Mouse (Mus musculus) neural tube, embryonic 14.5 days (tissue): ENCODE results near the gene Castor1. TPM values are rescaled to one million over a fixed set of nuclear protein-coding genes. Genes with fewer than 3 reads are reported as not detected.

ENCODE experiments used
- ATAC-seq: fragments of 200-750 bp; cut with Nextera tagmentation; 2 replicates; pipeline ENCODE4 v1.8.0; 2017; ENCODE audit warnings: low read depth, mild to moderate bottlenecking, moderate TSS enrichment, moderate library complexity
- H3K27ac ChIP-seq: fragments of 300-500 bp; sonication (generic); 2 replicates; pipeline ENCODE4 v1.5.1; 2014; ENCODE audit warnings: low read depth, mild to moderate bottlenecking, control low read depth, low read length, moderate library complexity, mixed read lengths
- H3K27me3 ChIP-seq: fragments of 300-500 bp; sonication (generic); 2 replicates; pipeline ENCODE4 v1.6.1; 2014; ENCODE audit warnings: low read length; ENCODE audit not compliant: control insufficient read depth, insufficient read depth
- H3K36me3 ChIP-seq: fragments of 300-500 bp; sonication (generic); 2 replicates; pipeline ENCODE4 v1.6.1; 2014; ENCODE audit warnings: low read length, mixed read lengths; ENCODE audit not compliant: control insufficient read depth, insufficient read depth
- H3K4me1 ChIP-seq: fragments of 300-500 bp; sonication (generic); 2 replicates; pipeline ENCODE4 v1.6.1; 2014; ENCODE audit warnings: low read length; ENCODE audit not compliant: control insufficient read depth, insufficient read depth
- H3K4me2 ChIP-seq: fragments of 300-500 bp; sonication (generic); 2 replicates; pipeline ENCODE4 v1.6.1; 2014; ENCODE audit warnings: mild to moderate bottlenecking, low read depth, low read length, control low read depth
- H3K4me3 ChIP-seq: fragments of 300-500 bp; sonication (generic); 2 replicates; pipeline ENCODE4 v1.5.1; 2014; ENCODE audit warnings: low read depth, low read length, control low read depth, mixed read lengths
- H3K9ac ChIP-seq: fragments of 300-500 bp; sonication (generic); replicated peaks from 2 replicates; pipeline ENCODE4 v1.6.1; 2014; ENCODE audit warnings: low read depth, mild to moderate bottlenecking, control low read depth, low read length, mixed read lengths
- H3K9me3 ChIP-seq: fragments of 300-500 bp; sonication (generic); 2 replicates; pipeline ENCODE4 v1.6.1; 2016; ENCODE audit warnings: low read length; ENCODE audit not compliant: control insufficient read depth
- WGBS: fragments of 180-500 bp; shearing (Covaris S2); extraction: QIAGEN DNeasy Blood & Tissue Kit; methylation state at CpG from one replicate; pipeline ENCODE4 v1.1.7; 2014; 5-methylcytosine and 5-hydroxymethylcytosine counted together
- polyA plus RNA-seq: library from polyadenylated mRNA; unstranded; fragments of >200 nt; fragmentation: Nextera tagmentation; extraction: Ambion mirVana; gene quantifications from 2 replicates; pipeline ENCODE4 v1.2.1, GENCODE M21; 2014

Castor1 gene
- polyA plus RNA-seq, 1 experiment from 2014 or later = 3.0 TPM

- 96% methylated on average over 14 of the region's 14 CpGs for WGBS
- no peak overlapping the region for H3K9ac ChIP-seq
- H3K4me3 ChIP-seq = no peak overlapping the region
- no peak overlapping the region for H3K27ac ChIP-seq
- H3K27me3 ChIP-seq = peaks cover 13% of the 10 kb centered on the region; the same call in 1 of the 2 replicates
- no peak overlapping the region for H3K4me2 ChIP-seq
- peaks cover 3% of the 10 kb centered on the region; the same call in 1 of the 2 replicates for H3K4me1 ChIP-seq
- ATAC-seq = no peak
- H3K36me3 ChIP-seq = peaks cover 16% of the 10 kb centered on the region
- H3K9me3 ChIP-seq = no peaks in the 10 kb centered on the region
Measured at GRCm38 (mm10) chr11:4214572-4214971, 3.5 kb upstream of the Castor1 start.

GRCm38 (mm10) chr11:4215061-4215460 lies 3.0 kb upstream of the Castor1 start:
- H3K4me3 ChIP-seq = no peak overlapping the region
- H3K9ac ChIP-seq = no peak overlapping the region
- H3K9me3 ChIP-seq = no peaks in the 10 kb centered on the region
- peaks cover 3% of the 10 kb centered on the region; the same call in 1 of the 2 replicates for H3K4me1 ChIP-seq
- peaks cover 16% of the 10 kb centered on the region for H3K36me3 ChIP-seq
- 89% methylated on average over 10 of the region's 10 CpGs for WGBS
- H3K27ac ChIP-seq = no peak overlapping the region
- H3K4me2 ChIP-seq = no peak overlapping the region
- no peak for ATAC-seq
- H3K27me3 ChIP-seq = peaks cover 13% of the 10 kb centered on the region; the same call in 1 of the 2 replicates

- Histone ChIP-seq H3K9me3 (no peaks in the 10 kb centered on the region), H3K4me1 (peaks cover 3% of the 10 kb centered on the region; the same call in 1 of the 2 replicates), H3K27ac (no peak overlapping the region), H3K36me3 (peaks cover 16% of the 10 kb centered on the region), H3K9ac (no peak overlapping the region), H3K4me3 (no peak overlapping the region), H3K27me3 (peaks cover 13% of the 10 kb centered on the region; the same call in 1 of the 2 replicates), H3K4me2 (no peak overlapping the region)
- no peak for ATAC-seq
- 84% methylated on average over 9 of the region's 9 CpGs for WGBS
Measured at GRCm38 (mm10) chr11:4216248-4217000, 1.6 kb upstream of the Castor1 start.

GRCm38 (mm10) chr11:4218637-4219036 lies 612 bp downstream of the Castor1 start:
- no peak for ATAC-seq
- H3K9ac ChIP-seq = peak overlapping the region; percentile 48; the same call in 1 of the 2 replicates
- peaks cover 7% of the 10 kb centered on the region; the same call in 1 of the 2 replicates for H3K36me3 ChIP-seq
- peaks cover 13% of the 10 kb centered on the region; the same call in 1 of the 2 replicates for H3K27me3 ChIP-seq
- H3K9me3 ChIP-seq = no peaks in the 10 kb centered on the region
- no peak overlapping the region for H3K27ac ChIP-seq
- H3K4me2 ChIP-seq = peak overlapping the region; percentile 62
- H3K4me1 ChIP-seq = peaks cover 3% of the 10 kb centered on the region; the same call in 1 of the 2 replicates
- WGBS = 4% methylated on average over 6 of the region's 6 CpGs
- H3K4me3 ChIP-seq = peak overlapping the region; percentile 36

GRCm38 (mm10) chr11:4219317-4219751 lies 1.3 kb downstream of the Castor1 start:
- 20% methylated on average over 2 of the region's 2 CpGs for WGBS
- Histone ChIP-seq H3K27ac (no peak overlapping the region), H3K4me1 (peaks cover 3% of the 10 kb centered on the region; the same call in 1 of the 2 replicates), H3K27me3 (peaks cover 13% of the 10 kb centered on the region; the same call in 1 of the 2 replicates), H3K4me3 (no peak overlapping the region), H3K4me2 (no peak overlapping the region), H3K36me3 (peaks cover 6% of the 10 kb centered on the region; the same call in 1 of the 2 replicates), H3K9me3 (no peaks in the 10 kb centered on the region), H3K9ac (no peak overlapping the region)
- ATAC-seq = no peak

GRCm38 (mm10) chr11:4219908-4220307 lies 1.9 kb downstream of the Castor1 start:
- H3K4me3 ChIP-seq = no peak overlapping the region
- H3K9me3 ChIP-seq = no peaks in the 10 kb centered on the region
- no peak overlapping the region for H3K4me2 ChIP-seq
- H3K9ac ChIP-seq = no peak overlapping the region
- WGBS = 67% methylated on average over 9 of the region's 9 CpGs
- ATAC-seq = no peak
- H3K4me1 ChIP-seq = peaks cover 3% of the 10 kb centered on the region; the same call in 1 of the 2 replicates
- H3K27ac ChIP-seq = no peak overlapping the region
- peaks cover 13% of the 10 kb centered on the region; the same call in 1 of the 2 replicates for H3K27me3 ChIP-seq
- H3K36me3 ChIP-seq = peaks cover 4% of the 10 kb centered on the region; the same call in 1 of the 2 replicates

- H3K4me3 ChIP-seq = no peak overlapping the region
Measured at GRCm38 (mm10) chr11:4220443-4221400, 2.7 kb downstream of the Castor1 start.

GRCm38 (mm10) chr11:4222046-4222950 lies 4.3 kb downstream of the Castor1 start:
- Histone ChIP-seq H3K4me1 (peaks cover 3% of the 10 kb centered on the region; the same call in 1 of the 2 replicates), H3K36me3 (no peaks in the 10 kb centered on the region), H3K4me2 (no peak overlapping the region), H3K9ac (no peak overlapping the region), H3K4me3 (no peak overlapping the region), H3K27me3 (peaks cover 13% of the 10 kb centered on the region; the same call in 1 of the 2 replicates), H3K9me3 (no peaks in the 10 kb centered on the region), H3K27ac (no peak overlapping the region)
- whole genome bisulfite sequencing = 85% methylated on average over 17 of the region's 17 CpGs
- no peak for ATAC-seq

More at GRCm38 (mm10) chr11:4220443-4221400, 2.7 kb downstream of the Castor1 start:
- Histone ChIP-seq H3K27me3 (peaks cover 13% of the 10 kb centered on the region; the same call in 1 of the 2 replicates), H3K4me2 (no peak overlapping the region), H3K36me3 (no peaks in the 10 kb centered on the region), H3K27ac (no peak overlapping the region), H3K9me3 (no peaks in the 10 kb centered on the region), H3K4me1 (peaks cover 3% of the 10 kb centered on the region; the same call in 1 of the 2 replicates), H3K9ac (no peak overlapping the region)
- ATAC-seq = peak; percentile 15; the same call in 1 of the 2 replicates
- 49% methylated on average over 28 of the region's 28 CpGs for WGBS
